Mouse (Mus musculus) myocyte (in vitro differentiated cells): ENCODE results near the gene Dpep1. TPM values are rescaled to one million over a fixed set of nuclear protein-coding genes. Genes with fewer than 3 reads are reported as not detected.
"Not testable (repeated sequence)": the region's sequence is repeated elsewhere in the genome, so short reads cannot be mapped to it uniquely, and the experiment has no call there.

Experiments used
- H3K27me3 ChIP-seq: one replicate; pipeline ENCODE4 v1.6.1; 2011; ENCODE audit not compliant: control insufficient read depth, insufficient read depth, insufficient read length
- H3K36me3 ChIP-seq: one replicate; pipeline ENCODE4 v1.6.1; 2011; ENCODE audit not compliant: control insufficient read depth, insufficient read depth
- H3K4me2 ChIP-seq: one replicate; pipeline ENCODE4 v1.6.1; 2011; ENCODE audit warnings: low read depth, control low read depth
- H3K4me3 ChIP-seq: one replicate; pipeline ENCODE4 v1.5.1; 2011; ENCODE audit warnings: mild to moderate bottlenecking, control low read depth, moderate library complexity
- H3K79me2 ChIP-seq: one replicate; pipeline ENCODE4 v1.6.1; 2011; ENCODE audit not compliant: control insufficient read depth, insufficient read depth
- H3ac ChIP-seq: one replicate; pipeline ENCODE4 v1.6.1; 2011; ENCODE audit not compliant: control insufficient read depth, insufficient read length
- CEBPB ChIP-seq: IDR thresholded peaks from 2 replicates; pipeline ENCODE4 v1.6.1; 2011; ENCODE audit warnings: mild to moderate bottlenecking, moderate library complexity; ENCODE audit not compliant: poor library complexity, insufficient read depth, severe bottlenecking
- E2F4 ChIP-seq: IDR thresholded peaks from one replicate; pipeline ENCODE4 v1.6.1; 2011; ENCODE audit warnings: mild to moderate bottlenecking, control low read depth, moderate library complexity; ENCODE audit not compliant: insufficient read depth
- MAX ChIP-seq: IDR thresholded peaks from one replicate; pipeline ENCODE4 v1.6.1; 2011; ENCODE audit warnings: low read depth, mild to moderate bottlenecking, control low read depth
- MYOD1 ChIP-seq, 3 experiments: IDR thresholded peaks; one replicate each; pipeline ENCODE4 v1.6.1; 2011; ENCODE audit warnings: control low read depth in 2 of 3, low read depth in 2 of 3, mild to moderate bottlenecking in 2 of 3, moderate library complexity in 1 of 3; ENCODE audit not compliant: insufficient read length in 2 of 3, control insufficient read depth in 1 of 3
- MYOG ChIP-seq, 3 experiments: IDR thresholded peaks; one replicate each; pipeline ENCODE4 v1.6.1; 2011; ENCODE audit warnings: control low read depth in 2 of 3, low read depth in 2 of 3, mild to moderate bottlenecking in 2 of 3; ENCODE audit not compliant: insufficient read length in 2 of 3, control insufficient read depth in 1 of 3, insufficient read depth in 1 of 3
- POLR2A ChIP-seq: IDR thresholded peaks from one replicate; pipeline ENCODE4 v1.6.1; 2011; ENCODE audit warnings: low read depth, mild to moderate bottlenecking, control low read depth, moderate library complexity; ENCODE audit not compliant: insufficient read length
- POLR2AphosphoS2 ChIP-seq: IDR thresholded peaks from one replicate; pipeline ENCODE4 v1.6.1; 2011; ENCODE audit warnings: low read depth, control low read depth; ENCODE audit not compliant: insufficient read length
- REST ChIP-seq: IDR thresholded peaks from one replicate; pipeline ENCODE4 v1.6.1; 2011; ENCODE audit warnings: mild to moderate bottlenecking, control low read depth, moderate library complexity; ENCODE audit not compliant: insufficient read depth, insufficient read length
- SRF ChIP-seq: IDR thresholded peaks from one replicate; pipeline ENCODE4 v1.6.1; 2011; ENCODE audit warnings: low read depth; ENCODE audit not compliant: control insufficient read depth, insufficient read length
- TCF12 ChIP-seq: IDR thresholded peaks from one replicate; pipeline ENCODE4 v1.6.1; 2011; ENCODE audit warnings: mild to moderate bottlenecking, control low read depth; ENCODE audit not compliant: poor library complexity, insufficient read depth, severe bottlenecking
- TCF3 ChIP-seq: IDR thresholded peaks from one replicate; pipeline ENCODE4 v1.6.1; 2011; ENCODE audit warnings: low read depth, control low read depth; ENCODE audit not compliant: insufficient read length
- USF1 ChIP-seq: IDR thresholded peaks from one replicate; pipeline ENCODE4 v1.6.1; 2011; ENCODE audit warnings: low read depth, mild to moderate bottlenecking, control low read depth, moderate library complexity
- polyA plus RNA-seq: library from polyadenylated mRNA; unstranded; fragments of >200 nt; fragmentation: generic; extraction: Trizol; gene quantifications from one replicate; pipeline ENCODE4 v1.2.1, GENCODE M21; 2012; ENCODE audit warnings: missing spikeins

Dpep1 gene
- polyA plus RNA-seq, 1 experiment: 12.9 TPM

GRCm38 (mm10) chr8:123190678-123191077, 4.6 kb downstream of the Dpep1 start:
- Histone ChIP-seq H3K79me2 (no peaks in the 10 kb centered on the region), H3K4me2 (no peak overlapping the region), H3K4me3 (no peak overlapping the region), H3ac (no peak overlapping the region), H3K27me3 (no peaks in the 10 kb centered on the region), H3K36me3 (no peaks in the 10 kb centered on the region)
- TF ChIP-seq TCF12 (no peak), TCF3 (no peak), MAX (no peak), SRF (no peak), POLR2AphosphoS2 (no peak), CEBPB (no peak), POLR2A (no peak), USF1 (no peak), MYOG (IDR thresholded peaks at IDR 0.05; ENCODE audit: control insufficient read depth in 1 of 3, insufficient read depth in 1 of 3, insufficient read length in 2 of 3, low read depth in 2 of 3) (no peak), REST (no peak), E2F4 (no peak), MYOD1 (IDR thresholded peaks at IDR 0.05; ENCODE audit: control insufficient read depth in 1 of 3, insufficient read length in 2 of 3, low read depth in 2 of 3) (no peak)

DNA sequence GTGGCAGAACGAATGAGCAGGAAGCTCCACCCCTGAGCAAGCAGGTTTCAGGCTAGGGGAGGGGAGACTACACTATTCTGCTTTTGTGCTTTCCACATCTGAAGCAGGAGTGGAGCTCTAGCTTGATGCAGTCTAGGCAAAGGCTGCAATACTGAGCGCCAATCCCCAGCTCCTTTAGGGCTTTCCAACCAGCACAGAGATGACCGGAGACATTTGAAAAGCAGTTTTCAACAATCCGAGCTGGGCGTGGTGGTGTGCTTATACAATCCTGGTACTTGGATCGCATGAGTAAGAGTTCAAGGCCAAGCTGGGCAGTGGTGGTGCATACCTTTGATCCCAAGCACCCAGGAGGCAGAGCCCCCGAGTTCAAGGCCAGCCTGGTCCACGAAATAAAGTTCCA, 5.9 kb downstream of the Dpep1 start:
- Histone ChIP-seq H3K36me3 (no peaks in the 10 kb centered on the region), H3K27me3 (no peaks in the 10 kb centered on the region), H3ac (no peak overlapping the region), H3K4me2 (no peak overlapping the region), H3K79me2 (no peaks in the 10 kb centered on the region), H3K4me3 (no peak overlapping the region)
- no peak for TF ChIP-seq TCF12
- no peak for TF ChIP-seq SRF
- no peak for TF ChIP-seq MAX
- no peak for TF ChIP-seq POLR2A
- TF ChIP-seq POLR2AphosphoS2: no peak
- no peak for TF ChIP-seq MYOD1 (IDR thresholded peaks at IDR 0.05; ENCODE audit: control insufficient read depth in 1 of 3, insufficient read length in 2 of 3, low read depth in 2 of 3)
- TF ChIP-seq USF1: no peak
- TF ChIP-seq TCF3: no peak

DNA sequence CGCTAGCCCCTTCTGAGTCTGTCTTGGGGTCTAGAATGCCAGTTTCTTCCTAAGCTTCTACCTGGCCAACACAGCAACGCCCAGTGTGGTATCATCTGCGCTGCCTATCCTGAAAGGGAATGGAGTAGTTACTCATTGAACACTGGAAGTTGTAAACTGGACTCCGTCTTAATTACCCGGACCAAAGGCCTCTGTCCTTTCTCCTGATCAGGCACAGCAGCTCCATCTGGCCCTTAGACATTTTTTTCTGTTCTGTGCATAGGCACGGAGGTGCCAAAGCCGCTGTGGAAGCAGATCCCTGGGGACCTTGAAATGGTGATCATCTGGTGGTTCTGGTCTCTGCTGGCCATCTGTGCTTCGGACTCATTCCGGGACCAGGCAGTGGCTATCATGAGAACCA, 7.7 kb downstream of the Dpep1 start:
- no peaks in the 10 kb centered on the region for H3K27me3 ChIP-seq
- H3ac ChIP-seq: no peak overlapping the region
- H3K4me2 ChIP-seq: no peak overlapping the region
- no peaks in the 10 kb centered on the region for H3K36me3 ChIP-seq
- H3K4me3 ChIP-seq: no peak overlapping the region
- TF ChIP-seq MAX (no peak), MYOD1 (IDR thresholded peaks at IDR 0.05; ENCODE audit: control insufficient read depth in 1 of 3, insufficient read length in 2 of 3, low read depth in 2 of 3) (no peak), MYOG (IDR thresholded peaks at IDR 0.05; ENCODE audit: control insufficient read depth in 1 of 3, insufficient read depth in 1 of 3, insufficient read length in 2 of 3, low read depth in 2 of 3) (no peak), TCF3 (no peak), REST (no peak), SRF (no peak), E2F4 (no peak), USF1 (no peak), CEBPB (no peak), POLR2AphosphoS2 (no peak), TCF12 (no peak), POLR2A (no peak)
- no peaks in the 10 kb centered on the region for H3K79me2 ChIP-seq

GRCm38 (mm10) chr8:123197016-123197415, 11.0 kb downstream of the Dpep1 start:
- not testable (repeated sequence) for H3K4me3 ChIP-seq, H3K36me3 ChIP-seq, H3K27me3 ChIP-seq, H3ac ChIP-seq, H3K4me2 ChIP-seq, H3K79me2 ChIP-seq

GRCm38 (mm10) chr8:123199864-123200263, 13.8 kb downstream of the Dpep1 start:
- no peak overlapping the region for H3K4me3 ChIP-seq
- H3K4me2 ChIP-seq: no peak overlapping the region
- H3K27me3 ChIP-seq: peaks cover 3% of the 10 kb centered on the region
- no peaks in the 10 kb centered on the region for H3K79me2 ChIP-seq
- no peak for TF ChIP-seq CEBPB
- TF ChIP-seq E2F4: no peak
- TF ChIP-seq POLR2A: no peak
- no peak for TF ChIP-seq TCF3
- no peak for TF ChIP-seq TCF12
- no peak for TF ChIP-seq MYOD1 (IDR thresholded peaks at IDR 0.05; ENCODE audit: control insufficient read depth in 1 of 3, insufficient read length in 2 of 3, low read depth in 2 of 3)
- TF ChIP-seq MAX: no peak
- TF ChIP-seq USF1: no peak
- TF ChIP-seq POLR2AphosphoS2: no peak
- TF ChIP-seq MYOG (IDR thresholded peaks at IDR 0.05; ENCODE audit: control insufficient read depth in 1 of 3, insufficient read depth in 1 of 3, insufficient read length in 2 of 3, low read depth in 2 of 3): no peak
- TF ChIP-seq REST: no peak
- no peak for TF ChIP-seq SRF
- H3K36me3 ChIP-seq: no peaks in the 10 kb centered on the region
- H3ac ChIP-seq: no peak overlapping the region
